Mouse (Mus musculus): ENCODE results near the gene Hist1h2be. TPM values are rescaled to one million over a fixed set of nuclear protein-coding genes. Genes with fewer than 3 reads are reported as not detected.
"Not testable (repeated sequence)": the region's sequence is repeated elsewhere in the genome, so short reads cannot be mapped to it uniquely, and the experiment has no call there.

The Hist1h2be gene
- polyA plus RNA-seq, 1 experiment from 2014 or later, result 2.2 TPM

GRCm38 (mm10) chr13:23537006-23537710, 83.8 kb downstream of the Hist1h2be start:
- Histone ChIP-seq H3K4me1 (replicated peaks; ENCODE audit: control insufficient read depth, insufficient read depth, low read length) (peaks cover 8% of the 10 kb centered on the region; the same call in 1 of the 2 replicates), H3K4me3 (ENCODE audit: low read depth, low read length) (peak overlapping the region; percentile 43; the same call in 1 of the 2 replicates), H3K36me3 (ENCODE audit: control insufficient read depth, insufficient read depth, low read length) (no peaks in the 10 kb centered on the region), H3K27ac (ENCODE audit: low read depth, low read length) (no peak overlapping the region), H3K4me2 (replicated peaks; ENCODE audit: low read depth, low read length) (peak overlapping the region; percentile 67; the same call in 1 of the 2 replicates), H3K27me3 (ENCODE audit: control insufficient read depth, insufficient read depth, low read length) (no peaks in the 10 kb centered on the region), H3K9me3 (ENCODE audit: control insufficient read depth, low read length) (no peaks in the 10 kb centered on the region), H3K9ac (ENCODE audit: low read depth, low read length) (no peak overlapping the region)
- 87% methylated on average over 3 of the region's 3 CpGs for WGBS
- DNase-seq (ENCODE audit: low spot score) (no peak), ATAC-seq (ENCODE audit: low FRiP score) (no peak)

- H3K27me3 ChIP-seq (ENCODE audit: control insufficient read depth, insufficient read depth, low read length), result no peaks in the 10 kb centered on the region
- H3K4me3 ChIP-seq (ENCODE audit: low read depth, low read length), result peak overlapping the region; percentile 43
- H3K27ac ChIP-seq (ENCODE audit: low read depth, low read length), result peak overlapping the region; percentile 82
- no peaks in the 10 kb centered on the region for H3K9me3 ChIP-seq (ENCODE audit: control insufficient read depth, low read length)
- DNase-seq (ENCODE audit: low spot score) (peak; percentile 40), ATAC-seq (ENCODE audit: low FRiP score) (no peak)
- 25% methylated on average over 7 of the region's 7 CpGs for WGBS
- no peaks in the 10 kb centered on the region for H3K36me3 ChIP-seq (ENCODE audit: control insufficient read depth, insufficient read depth, low read length)
- peak overlapping the region; percentile 67 for H3K4me2 ChIP-seq (replicated peaks; ENCODE audit: low read depth, low read length)
- peak overlapping the region; percentile 31 for H3K9ac ChIP-seq (ENCODE audit: low read depth, low read length)
- H3K4me1 ChIP-seq (replicated peaks; ENCODE audit: control insufficient read depth, insufficient read depth, low read length), result peaks cover 8% of the 10 kb centered on the region; the same call in 1 of the 2 replicates
These were observed 84.7 kb downstream of the Hist1h2be start for GRCm38 (mm10) chr13:23536076-23536822.

- ATAC-seq (ENCODE audit: low FRiP score) (peak; percentile 92), DNase-seq (ENCODE audit: low spot score) (peak; percentile 91)
- WGBS, result under 1% methylated on average over 51 of the region's 62 CpGs
- H3K36me3 ChIP-seq (ENCODE audit: control insufficient read depth, insufficient read depth, low read length); H3K9me3 ChIP-seq (ENCODE audit: control insufficient read depth, low read length); H3K4me1 ChIP-seq (replicated peaks; ENCODE audit: control insufficient read depth, insufficient read depth, low read length); H3K27me3 ChIP-seq (ENCODE audit: control insufficient read depth, insufficient read depth, low read length): not testable (repeated sequence)
- H3K4me3 ChIP-seq (ENCODE audit: low read depth, low read length), result peak within 1 kb of the TSS; percentile 43
- H3K27ac ChIP-seq (ENCODE audit: low read depth, low read length), result peak within 1 kb of the TSS; percentile 82
- H3K9ac ChIP-seq (ENCODE audit: low read depth, low read length), result peak within 1 kb of the TSS; percentile 77
- H3K4me2 ChIP-seq (replicated peaks; ENCODE audit: low read depth, low read length), result peak within 1 kb of the TSS; percentile 67
These were observed 85.5 kb downstream of the Hist1h2be start, which contains the start of gene Hist1h3g for GRCm38 (mm10) chr13:23535137-23536075. Gene Hist1h3g (plus strand): TSS chr13:23535422.

- ATAC-seq (ENCODE audit: low FRiP score), result peak; percentile 3; the same call in 1 of the 2 replicates
- DNase-seq (ENCODE audit: low spot score), result peak; percentile 63
- Histone ChIP-seq H3K9ac (ENCODE audit: low read depth, low read length) (peak overlapping the region; percentile 77), H3K36me3 (ENCODE audit: control insufficient read depth, insufficient read depth, low read length) (no peaks in the 10 kb centered on the region), H3K4me3 (ENCODE audit: low read depth, low read length) (peak overlapping the region; percentile 43), H3K27ac (ENCODE audit: low read depth, low read length) (peak overlapping the region; percentile 81), H3K27me3 (ENCODE audit: control insufficient read depth, insufficient read depth, low read length) (no peaks in the 10 kb centered on the region), H3K9me3 (ENCODE audit: control insufficient read depth, low read length) (no peaks in the 10 kb centered on the region), H3K4me2 (replicated peaks; ENCODE audit: low read depth, low read length) (peak overlapping the region; percentile 67), H3K4me1 (replicated peaks; ENCODE audit: control insufficient read depth, insufficient read depth, low read length) (peaks cover 8% of the 10 kb centered on the region; the same call in 1 of the 2 replicates)
- WGBS, result under 1% methylated on average over 15 of the region's 15 CpGs
These were observed 86.4 kb downstream of the Hist1h2be start for GRCm38 (mm10) chr13:23534368-23535131.

Other genes with a start within 250 kb of the Hist1h2be start
- gene Abt1, start 197.3 kb downstream of the Hist1h2be start, polyA plus RNA-seq (2014; fragmentation: Nextera tagmentation; extraction: Ambion mirVana), result 12.1 and 13.4 TPM in 2 replicates
- not detected in 2 replicates for gene Btn1a1, start 155.2 kb downstream of the Hist1h2be start, polyA plus RNA-seq (2014; fragmentation: Nextera tagmentation; extraction: Ambion mirVana)
- 0.15 and 0.18 TPM in 2 replicates for gene Btn2a2, start 132.3 kb downstream of the Hist1h2be start, polyA plus RNA-seq (2014; fragmentation: Nextera tagmentation; extraction: Ambion mirVana)
- gene Hist1h4h, start 90.1 kb downstream of the Hist1h2be start, polyA plus RNA-seq (2014; fragmentation: Nextera tagmentation; extraction: Ambion mirVana), result 4.7 TPM in 2 replicates
- 3.6 and 8.4 TPM in 2 replicates for gene Hist1h2af, start 87.2 kb downstream of the Hist1h2be start, polyA plus RNA-seq (2014; fragmentation: Nextera tagmentation; extraction: Ambion mirVana)
- gene Hist1h3g, start 85.7 kb downstream of the Hist1h2be start, polyA plus RNA-seq (2014; fragmentation: Nextera tagmentation; extraction: Ambion mirVana), result 3.7 and 4.8 TPM in 2 replicates
- 0.60 and 0.89 TPM in 2 replicates for gene Hist1h2bh, start 77.7 kb downstream of the Hist1h2be start, polyA plus RNA-seq (2014; fragmentation: Nextera tagmentation; extraction: Ambion mirVana)
- gene Hist1h3f, start 77.1 kb downstream of the Hist1h2be start, polyA plus RNA-seq (2014; fragmentation: Nextera tagmentation; extraction: Ambion mirVana), result 1.0 and 1.1 TPM in 2 replicates
- 0.56 and 0.80 TPM in 2 replicates for gene Hist1h4f, start 69.5 kb downstream of the Hist1h2be start, polyA plus RNA-seq (2014; fragmentation: Nextera tagmentation; extraction: Ambion mirVana)
- gene Hist1h1d, start 67.9 kb downstream of the Hist1h2be start, polyA plus RNA-seq (2014; fragmentation: Nextera tagmentation; extraction: Ambion mirVana), result 0.56 and 0.57 TPM in 2 replicates
- 6.7 and 6.9 TPM in 2 replicates for gene Hist1h3e, start 58.8 kb downstream of the Hist1h2be start, polyA plus RNA-seq (2014; fragmentation: Nextera tagmentation; extraction: Ambion mirVana)
- gene Hist1h2ae, start 49.9 kb downstream of the Hist1h2be start, polyA plus RNA-seq (2014; fragmentation: Nextera tagmentation; extraction: Ambion mirVana), result 70.9 and 82.9 TPM in 2 replicates
- gene Hist1h2bg, start 49.7 kb downstream of the Hist1h2be start, polyA plus RNA-seq (2014; fragmentation: Nextera tagmentation; extraction: Ambion mirVana), result 3.2 and 4.8 TPM in 2 replicates
- gene Hist1h2bf, start 46.9 kb downstream of the Hist1h2be start, polyA plus RNA-seq (2014; fragmentation: Nextera tagmentation; extraction: Ambion mirVana), result 1.5 and 3.7 TPM in 2 replicates
- 1.0 and 2.9 TPM in 2 replicates for gene Hist1h2ad, start 46.7 kb downstream of the Hist1h2be start, polyA plus RNA-seq (2014; fragmentation: Nextera tagmentation; extraction: Ambion mirVana)
- gene Hist1h3d, start 45.4 kb downstream of the Hist1h2be start, polyA plus RNA-seq (2014; fragmentation: Nextera tagmentation; extraction: Ambion mirVana), result 7.2 and 8.3 TPM in 2 replicates
- gene Hist1h4d, start 39.5 kb downstream of the Hist1h2be start, polyA plus RNA-seq (2014; fragmentation: Nextera tagmentation; extraction: Ambion mirVana), result 95.0 and 95.9 TPM in 2 replicates
- 19.7 and 23.7 TPM in 2 replicates for gene Hist1h1e, start 1.4 kb upstream of the Hist1h2be start, polyA plus RNA-seq (2014; fragmentation: Nextera tagmentation; extraction: Ambion mirVana)
- gene Hist1h2ac, start 62.8 kb upstream of the Hist1h2be start, polyA plus RNA-seq (2014; fragmentation: Nextera tagmentation; extraction: Ambion mirVana), result 0.79 and 0.84 TPM in 2 replicates
- 21.0 and 26.1 TPM in 2 replicates for gene Hist1h2bc, start 63.1 kb upstream of the Hist1h2be start, polyA plus RNA-seq (2014; fragmentation: Nextera tagmentation; extraction: Ambion mirVana)
- 0.17 TPM in 1 of 2 replicates, not detected in the other for gene Hist1h1t, start 74.7 kb upstream of the Hist1h2be start, polyA plus RNA-seq (2014; fragmentation: Nextera tagmentation; extraction: Ambion mirVana)
- 4.5 and 4.9 TPM in 2 replicates for gene Hist1h4c, start 77.3 kb upstream of the Hist1h2be start, polyA plus RNA-seq (2014; fragmentation: Nextera tagmentation; extraction: Ambion mirVana)
- gene Hfe, start 89.7 kb upstream of the Hist1h2be start, polyA plus RNA-seq (2014; fragmentation: Nextera tagmentation; extraction: Ambion mirVana), result 3.4 and 4.2 TPM in 2 replicates
- gene Hist1h1c, start 117.7 kb upstream of the Hist1h2be start, polyA plus RNA-seq (2014; fragmentation: Nextera tagmentation; extraction: Ambion mirVana), result 14.9 and 16.7 TPM in 2 replicates
- gene Hist1h3c, start 124.5 kb upstream of the Hist1h2be start, polyA plus RNA-seq (2014; fragmentation: Nextera tagmentation; extraction: Ambion mirVana), result 10.7 and 11.3 TPM in 2 replicates
- gene Hist1h2bb, start 125.6 kb upstream of the Hist1h2be start, polyA plus RNA-seq (2014; fragmentation: Nextera tagmentation; extraction: Ambion mirVana), result 1.4 and 3.0 TPM in 2 replicates
- gene Hist1h2ab, start 130.0 kb upstream of the Hist1h2be start, polyA plus RNA-seq (2014; fragmentation: Nextera tagmentation; extraction: Ambion mirVana), result 42.5 and 50.0 TPM in 2 replicates
- 6.5 and 10.7 TPM in 2 replicates for gene Hist1h3b, start 131.1 kb upstream of the Hist1h2be start, polyA plus RNA-seq (2014; fragmentation: Nextera tagmentation; extraction: Ambion mirVana)
- gene Hist1h4b, start 135.9 kb upstream of the Hist1h2be start, polyA plus RNA-seq (2014; fragmentation: Nextera tagmentation; extraction: Ambion mirVana), result 3.6 and 4.8 TPM in 2 replicates
- gene Hist1h4a, start 140.1 kb upstream of the Hist1h2be start, polyA plus RNA-seq (2014; fragmentation: Nextera tagmentation; extraction: Ambion mirVana), result 0.32 TPM in 1 of 2 replicates, not detected in the other
- 3.4 and 5.3 TPM in 2 replicates for gene Hist1h3a, start 141.3 kb upstream of the Hist1h2be start, polyA plus RNA-seq (2014; fragmentation: Nextera tagmentation; extraction: Ambion mirVana)
- gene Hist1h1a, start 142.5 kb upstream of the Hist1h2be start, polyA plus RNA-seq (2014; fragmentation: Nextera tagmentation; extraction: Ambion mirVana), result 2.4 and 3.7 TPM in 2 replicates
- not detected in 2 replicates for gene Trim38, start 148.8 kb upstream of the Hist1h2be start, polyA plus RNA-seq (2014; fragmentation: Nextera tagmentation; extraction: Ambion mirVana)
- not detected in 2 replicates for gene Slc17a2, start 185.9 kb upstream of the Hist1h2be start, polyA plus RNA-seq (2014; fragmentation: Nextera tagmentation; extraction: Ambion mirVana)
- not detected in 2 replicates for gene Slc17a3, start 218.3 kb upstream of the Hist1h2be start, polyA plus RNA-seq (2014; fragmentation: Nextera tagmentation; extraction: Ambion mirVana)
- gene Slc17a1, start 246.6 kb upstream of the Hist1h2be start, polyA plus RNA-seq (2014; fragmentation: Nextera tagmentation; extraction: Ambion mirVana), result not detected in 2 replicates

Data from hindbrain, embryonic 11.5 days (tissue).